Mouse (Mus musculus) embryonic fibroblast, embryonic 13.5 days (primary cell): ENCODE data around the gene Cidec. TPM values are rescaled to one million over a fixed set of nuclear protein-coding genes. Genes with fewer than 3 reads are reported as not detected.

ENCODE experiments used
- H3K27ac ChIP-seq: 2 replicates; pipeline ENCODE4 v1.5.1; 2012; ENCODE audit warnings: low read length, control low read depth, inconsistent platforms; ENCODE audit not compliant: insufficient read depth
- H3K4me1 ChIP-seq: 2 replicates; pipeline ENCODE4 v1.6.1; 2011; ENCODE audit warnings: low read length; ENCODE audit not compliant: control insufficient read depth, insufficient read depth
- H3K4me3 ChIP-seq: 2 replicates; pipeline ENCODE4 v1.5.1; 2011; ENCODE audit warnings: mild to moderate bottlenecking, control low read depth, low read length; ENCODE audit not compliant: insufficient read depth
- CTCF ChIP-seq: IDR thresholded peaks from 2 replicates; pipeline ENCODE4 v1.5.1; 2011; ENCODE audit warnings: mild to moderate bottlenecking, control low read depth, low read length, moderate library complexity, borderline replicate concordance; ENCODE audit not compliant: insufficient read depth
- POLR2A ChIP-seq: IDR thresholded peaks from 2 replicates; pipeline ENCODE4 v1.6.1; 2011; ENCODE audit warnings: low read depth, mild to moderate bottlenecking, control low read depth, low read length, moderate library complexity
- polyA plus RNA-seq: library from polyadenylated mRNA; stranded (reverse); fragments of >200 nt; gene quantifications from 2 replicates; pipeline ENCODE4 v1.2.4, GENCODE M21; 2011; ENCODE audit warnings: low read depth; ENCODE audit not compliant: missing spikeins, insufficient read length

Gene Cidec
- polyA plus RNA-seq, 1 experiment, result not detected

DNA sequence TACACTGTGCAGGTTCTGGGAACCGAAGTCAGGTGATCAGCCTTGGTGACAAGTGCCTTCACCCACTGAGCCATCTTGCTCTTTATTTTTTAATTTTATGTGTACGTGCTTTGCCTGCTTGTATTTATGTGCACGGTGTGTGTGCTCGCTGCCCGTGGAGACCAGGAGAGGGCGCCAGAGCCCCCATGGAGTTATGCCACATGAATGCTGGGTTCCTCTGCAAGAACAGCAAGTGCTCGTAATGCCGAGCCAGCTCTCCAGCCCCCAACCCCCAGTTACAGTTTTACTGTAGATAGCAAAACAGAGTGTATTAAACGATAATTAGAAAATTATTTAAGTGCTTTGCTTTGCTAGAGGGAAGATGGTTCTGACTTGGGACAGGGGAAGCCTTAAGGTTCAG is 28.9 kb downstream of the Cidec start:
- no peak overlapping the region for H3K27ac ChIP-seq
- no peaks in the 10 kb centered on the region for H3K4me1 ChIP-seq
- no peak for TF ChIP-seq POLR2A
- 0 out of 2 replicates have a peak, but pooled peaks have one; percentile 7 for TF ChIP-seq CTCF
- H3K4me3 ChIP-seq, result no peak overlapping the region

DNA sequence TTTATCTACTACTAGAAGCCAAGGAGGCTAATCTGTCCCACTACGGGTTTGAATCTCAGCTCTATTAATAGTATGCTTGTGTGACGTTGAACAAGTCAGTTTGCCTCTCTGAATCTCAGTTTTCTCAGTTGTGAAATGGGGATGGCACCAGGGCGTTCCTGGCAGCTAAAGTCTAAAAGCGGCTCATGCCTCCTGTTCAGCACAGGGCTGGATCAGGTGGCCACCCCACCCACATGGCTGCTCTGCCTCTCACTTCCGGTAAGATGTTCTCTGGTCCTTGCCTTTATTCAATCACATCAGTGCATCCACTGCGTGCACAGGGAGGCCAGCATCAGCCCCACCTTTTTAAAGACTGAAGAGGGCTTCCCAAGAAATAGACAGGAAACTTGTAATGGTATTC is 30.1 kb downstream of the Cidec start:
- TF ChIP-seq POLR2A (no peak), CTCF (no peak)
- no peak overlapping the region for H3K27ac ChIP-seq
- H3K4me1 ChIP-seq, result no peaks in the 10 kb centered on the region
- H3K4me3 ChIP-seq, result no peak overlapping the region

DNA sequence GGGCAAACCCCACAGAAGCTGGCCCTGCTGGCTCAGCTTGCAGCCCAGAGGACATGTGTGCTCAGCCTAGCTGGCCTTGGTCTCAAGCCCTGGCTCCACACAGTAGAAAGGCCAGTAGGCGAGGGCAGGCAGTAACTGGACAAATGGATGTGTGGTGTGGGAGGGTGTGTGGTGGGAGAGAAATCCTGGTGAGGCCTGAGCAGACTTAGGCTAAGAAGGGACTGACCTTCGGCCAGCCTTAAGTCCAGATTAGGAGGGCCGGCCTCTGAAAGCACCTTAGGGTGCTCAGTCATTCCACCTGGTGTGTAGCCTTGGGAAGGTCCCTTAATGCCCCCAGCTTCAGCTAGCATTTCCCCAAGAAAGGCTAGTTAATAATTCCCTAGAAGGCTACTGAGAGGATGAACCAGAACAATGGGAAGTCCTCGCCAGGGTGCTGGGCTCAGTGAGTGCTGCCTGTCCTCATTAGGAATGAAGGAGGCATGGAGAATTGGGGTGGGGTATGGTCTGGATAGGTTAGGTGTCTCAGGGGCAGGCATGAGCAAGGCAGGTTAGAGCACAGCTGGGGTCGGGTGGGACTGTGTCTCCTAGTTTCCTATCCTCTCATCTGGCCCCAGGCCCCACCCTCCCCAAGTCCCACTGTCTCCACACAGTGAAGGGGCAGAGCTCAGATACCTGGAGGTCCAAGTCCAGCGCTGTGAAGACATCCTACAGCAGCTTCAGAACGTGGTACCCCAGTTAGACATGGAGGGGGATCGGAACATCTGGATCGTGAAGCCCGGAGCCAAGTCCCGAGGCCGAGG is 30.7 kb downstream of the Cidec start:
- H3K4me1 ChIP-seq, result no peaks in the 10 kb centered on the region
- TF ChIP-seq POLR2A, result no peak
- no peak for TF ChIP-seq CTCF
- H3K4me3 ChIP-seq, result no peak overlapping the region
- no peak overlapping the region for H3K27ac ChIP-seq

DNA sequence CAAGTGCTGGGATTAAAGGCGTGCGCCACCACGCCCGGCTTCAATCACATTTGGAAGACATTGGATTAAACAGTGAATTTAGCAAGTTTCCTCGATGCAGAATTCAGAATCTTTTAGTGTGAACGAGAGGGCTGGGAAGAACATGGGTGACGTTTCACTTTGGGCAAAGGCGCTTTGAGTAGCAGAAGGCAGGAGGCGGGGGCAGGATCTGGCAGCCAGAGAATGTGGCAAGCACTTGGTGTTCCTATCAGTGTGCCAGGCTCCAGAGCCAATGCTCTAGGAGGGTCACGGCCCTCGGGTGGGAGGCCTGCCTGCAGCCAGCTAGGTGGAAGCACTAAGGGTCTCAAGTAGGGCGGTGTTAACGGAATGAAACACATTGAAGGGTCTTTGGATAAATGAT is 33.5 kb downstream of the Cidec start:
- Histone ChIP-seq H3K4me1 (no peaks in the 10 kb centered on the region), H3K27ac (no peak overlapping the region), H3K4me3 (no peak overlapping the region)
- TF ChIP-seq POLR2A (no peak), CTCF (no peak)

DNA sequence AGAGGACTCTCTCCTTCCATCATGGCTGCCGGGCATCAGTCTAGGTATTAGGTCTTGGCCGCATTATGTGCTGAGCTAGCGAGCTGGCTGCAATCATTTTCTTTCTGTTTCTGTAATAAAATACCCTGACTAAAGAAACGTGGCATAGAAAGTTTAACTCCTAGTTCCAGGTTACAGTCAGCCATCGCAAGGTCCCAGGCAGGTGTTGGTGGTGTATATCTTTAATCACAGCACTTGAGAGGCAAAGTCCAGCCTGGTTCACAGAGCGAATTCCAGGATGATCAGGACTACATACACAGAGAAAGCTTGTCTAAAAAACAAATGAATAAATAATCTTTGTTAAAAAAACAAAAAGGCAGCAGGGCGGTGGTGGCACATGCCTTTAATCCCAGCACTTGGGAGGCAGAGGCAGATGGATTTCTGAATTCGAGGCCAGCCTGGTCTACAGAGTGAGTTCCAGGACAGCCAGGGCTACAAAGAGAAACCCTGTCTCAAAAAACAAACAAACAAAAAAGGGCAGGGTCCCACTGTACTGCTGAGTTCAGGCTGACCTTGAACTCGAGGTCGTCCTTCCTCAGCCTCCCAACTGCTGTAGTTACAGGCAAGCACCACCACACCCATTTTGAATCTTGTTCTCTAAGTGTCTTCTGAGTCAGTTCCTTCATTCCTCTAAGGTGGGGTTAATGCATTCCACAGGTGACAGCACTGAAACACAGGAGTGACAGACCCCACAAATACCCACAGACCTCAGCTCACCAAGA is 39.1 kb downstream of the Cidec start:
- Histone ChIP-seq H3K4me3 (no peak overlapping the region), H3K27ac (no peak overlapping the region), H3K4me1 (no peaks in the 10 kb centered on the region)
- TF ChIP-seq POLR2A, result no peak
- TF ChIP-seq CTCF, result no peak

DNA sequence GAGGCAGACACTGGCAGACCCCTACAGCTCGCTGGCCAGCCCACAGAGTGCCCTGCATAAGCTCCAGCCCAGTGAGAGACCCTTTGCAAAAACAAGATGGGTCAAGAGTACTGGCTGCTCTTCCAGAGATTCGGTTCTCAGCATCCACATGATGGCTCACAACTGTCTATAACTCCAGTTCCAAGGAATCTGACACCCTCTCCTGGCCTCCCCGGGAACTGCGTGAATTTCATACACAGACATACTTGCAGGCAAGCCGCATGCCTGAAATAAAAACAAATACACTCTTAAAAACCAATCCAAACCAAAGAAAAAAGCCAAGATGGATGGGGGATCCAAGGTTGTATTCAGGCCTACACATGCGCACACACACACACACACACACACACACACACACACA is 40.1 kb downstream of the Cidec start:
- no peak for TF ChIP-seq POLR2A
- no peak for TF ChIP-seq CTCF
- no peak overlapping the region for H3K27ac ChIP-seq
- H3K4me1 ChIP-seq, result no peaks in the 10 kb centered on the region
- no peak overlapping the region for H3K4me3 ChIP-seq

DNA sequence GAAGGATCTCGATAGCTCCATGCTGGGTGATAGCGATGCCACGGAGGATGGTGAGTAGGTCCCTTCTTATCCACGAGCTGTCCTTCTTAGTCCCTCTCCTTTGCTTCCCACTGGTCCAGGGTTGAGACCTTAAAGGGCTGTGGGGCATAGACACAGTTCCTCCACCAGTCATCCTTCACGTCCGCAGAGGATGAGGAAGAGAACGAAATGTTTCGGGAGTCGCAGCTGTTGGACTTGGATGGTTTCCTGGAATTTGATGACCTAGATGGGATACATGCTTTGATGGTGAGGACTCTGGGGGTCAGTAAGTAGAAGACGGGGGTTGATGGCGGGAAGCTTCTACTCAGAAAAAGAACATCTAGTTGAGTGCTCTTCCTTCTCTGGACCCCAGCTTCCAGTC is 40.7 kb downstream of the Cidec start:
- no peak for TF ChIP-seq POLR2A
- TF ChIP-seq CTCF, result no peak
- H3K4me3 ChIP-seq, result no peak overlapping the region
- H3K4me1 ChIP-seq, result no peaks in the 10 kb centered on the region; the same call in 1 of the 2 replicates
- no peak overlapping the region for H3K27ac ChIP-seq

DNA sequence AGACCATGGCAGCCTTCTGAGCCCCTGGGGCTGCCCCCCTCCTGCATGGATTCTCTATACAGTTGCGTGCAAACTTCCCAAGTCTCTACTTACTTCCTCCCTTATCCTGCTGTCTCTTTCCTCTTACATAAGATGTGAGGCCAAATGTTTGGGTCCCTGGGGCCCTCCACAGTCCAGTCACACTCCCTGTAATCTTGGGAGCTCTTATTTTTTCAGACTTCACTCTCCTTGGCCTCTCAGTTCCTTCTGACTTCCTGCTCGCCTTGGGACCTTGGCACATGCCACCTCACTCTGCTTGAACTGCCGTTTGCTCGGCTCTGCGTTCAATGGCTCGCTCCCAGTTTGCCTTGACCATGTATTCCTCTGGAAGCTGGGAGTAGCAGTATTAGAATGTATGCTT is 41.6 kb downstream of the Cidec start:
- H3K4me1 ChIP-seq, result no peaks in the 10 kb centered on the region; the same call in 1 of the 2 replicates
- H3K4me3 ChIP-seq, result no peak overlapping the region
- TF ChIP-seq POLR2A (no peak), CTCF (no peak)
- H3K27ac ChIP-seq, result no peak overlapping the region

DNA sequence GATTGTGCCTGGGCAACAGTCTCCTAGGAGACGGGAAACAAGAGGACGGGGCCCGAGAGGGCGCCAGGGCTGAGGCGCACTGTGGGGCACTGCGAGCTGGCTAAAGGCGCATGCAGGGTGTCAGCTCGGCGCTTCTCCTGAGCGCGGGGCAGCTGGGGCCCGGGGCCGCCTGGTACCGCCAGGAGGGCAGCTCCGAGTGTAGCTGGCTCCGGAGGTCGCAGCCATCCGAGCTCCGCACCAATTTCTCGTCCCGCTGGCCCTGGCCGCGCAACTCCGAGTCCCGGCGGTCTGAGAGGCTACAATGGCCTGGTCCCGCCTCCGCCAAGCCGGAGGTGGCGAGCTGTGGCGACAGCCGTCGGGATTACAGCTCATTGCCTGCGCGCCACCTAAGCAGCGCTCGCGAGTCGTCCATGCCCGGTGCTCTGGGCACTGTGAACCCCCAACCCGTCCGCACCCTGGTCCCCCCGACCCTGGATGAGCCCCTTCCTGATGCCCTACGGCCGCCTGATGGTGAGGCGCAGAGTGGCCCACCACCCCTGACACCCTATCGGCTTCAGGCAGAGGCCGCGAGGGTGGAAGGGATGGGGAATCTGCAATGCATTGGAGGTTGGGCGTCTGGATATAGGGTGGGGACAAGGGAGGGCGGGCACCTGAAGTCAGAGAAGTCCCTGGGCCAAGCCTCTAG is 43.0 kb downstream of the Cidec start:
- Histone ChIP-seq H3K4me1 (no peaks in the 10 kb centered on the region; the same call in 1 of the 2 replicates), H3K4me3 (no peak overlapping the region), H3K27ac (no peak overlapping the region)
- no peak for TF ChIP-seq CTCF
- TF ChIP-seq POLR2A, result no peak
